Mouse (Mus musculus) embryonic fibroblast, embryonic 13.5 days (primary cell): ENCODE measurements at regions not wholly inside any gene's neighbourhood (a gene's known extent, or its start where the extent isn't known, plus 50 kb on each side); places are given as distances from the start of the nearest gene placed in this dataset.

Experiments
- H3K27ac ChIP-seq: 2 replicates; pipeline ENCODE4 v1.5.1; 2012; ENCODE audit warnings: low read length, control low read depth, inconsistent platforms; ENCODE audit not compliant: insufficient read depth
- H3K4me1 ChIP-seq: 2 replicates; pipeline ENCODE4 v1.6.1; 2011; ENCODE audit warnings: low read length; ENCODE audit not compliant: control insufficient read depth, insufficient read depth
- H3K4me3 ChIP-seq: 2 replicates; pipeline ENCODE4 v1.5.1; 2011; ENCODE audit warnings: mild to moderate bottlenecking, control low read depth, low read length; ENCODE audit not compliant: insufficient read depth
- CTCF ChIP-seq: IDR thresholded peaks from 2 replicates; pipeline ENCODE4 v1.5.1; 2011; ENCODE audit warnings: mild to moderate bottlenecking, control low read depth, low read length, moderate library complexity, borderline replicate concordance; ENCODE audit not compliant: insufficient read depth
- POLR2A ChIP-seq: IDR thresholded peaks from 2 replicates; pipeline ENCODE4 v1.6.1; 2011; ENCODE audit warnings: low read depth, mild to moderate bottlenecking, control low read depth, low read length, moderate library complexity

GRCm38 (mm10) chr17:7600555-7600954 is 215.3 kb upstream of the Unc93a2 start:
- H3K4me3 ChIP-seq, result no peak overlapping the region
- no peak overlapping the region for H3K27ac ChIP-seq
- no peaks in the 10 kb centered on the region for H3K4me1 ChIP-seq
- TF ChIP-seq POLR2A (no peak), CTCF (no peak)

- TF ChIP-seq POLR2A (no peak), CTCF (no peak)
- H3K27ac ChIP-seq, result no peak overlapping the region
- H3K4me3 ChIP-seq, result no peak overlapping the region
- no peaks in the 10 kb centered on the region for H3K4me1 ChIP-seq
Observed at GRCm38 (mm10) chr17:7597481-7597880, 212.2 kb upstream of the Unc93a2 start.

GRCm38 (mm10) chr17:7594801-7595200 is 209.5 kb upstream of the Unc93a2 start:
- Histone ChIP-seq H3K4me3 (no peak overlapping the region), H3K4me1 (no peaks in the 10 kb centered on the region), H3K27ac (no peak overlapping the region)
- TF ChIP-seq POLR2A, result no peak
- TF ChIP-seq CTCF, result no peak

- Histone ChIP-seq H3K27ac (no peak overlapping the region), H3K4me1 (no peaks in the 10 kb centered on the region), H3K4me3 (no peak overlapping the region)
- TF ChIP-seq POLR2A, result no peak
- no peak for TF ChIP-seq CTCF
Observed at GRCm38 (mm10) chr17:7592491-7592890, 207.2 kb upstream of the Unc93a2 start.

- H3K4me3 ChIP-seq, result no peak overlapping the region
- H3K27ac ChIP-seq, result no peak overlapping the region
- no peaks in the 10 kb centered on the region for H3K4me1 ChIP-seq
- no peak for TF ChIP-seq CTCF
- no peak for TF ChIP-seq POLR2A
Observed at GRCm38 (mm10) chr17:7582866-7583398, 197.7 kb upstream of the Unc93a2 start.

- Histone ChIP-seq H3K4me3 (no peak overlapping the region), H3K27ac (no peak overlapping the region), H3K4me1 (0 out of 2 replicates have a peak, but pooled peaks cover 6% of the 10 kb centered on the region)
- TF ChIP-seq POLR2A, result no peak
- no peak for TF ChIP-seq CTCF
Observed at GRCm38 (mm10) chr17:7579031-7579430, 193.8 kb upstream of the Unc93a2 start.

- Histone ChIP-seq H3K27ac (no peak overlapping the region), H3K4me3 (no peak overlapping the region), H3K4me1 (peaks cover 9% of the 10 kb centered on the region; the same call in 1 of the 2 replicates)
- no peak for TF ChIP-seq POLR2A
- no peak for TF ChIP-seq CTCF
Observed at GRCm38 (mm10) chr17:7578003-7578402, 192.7 kb upstream of the Unc93a2 start.

- Histone ChIP-seq H3K4me1 (peaks cover 9% of the 10 kb centered on the region; the same call in 1 of the 2 replicates), H3K27ac (peak overlapping the region; percentile 35; the same call in 1 of the 2 replicates), H3K4me3 (no peak overlapping the region)
- TF ChIP-seq CTCF (no peak), POLR2A (no peak)
Observed at GRCm38 (mm10) chr17:7577227-7577626, 192.0 kb upstream of the Unc93a2 start.

- H3K4me1 ChIP-seq, result peaks cover 3% of the 10 kb centered on the region; the same call in 1 of the 2 replicates
- H3K27ac ChIP-seq, result no peak overlapping the region
- no peak overlapping the region for H3K4me3 ChIP-seq
- TF ChIP-seq POLR2A (no peak), CTCF (no peak)
Observed at GRCm38 (mm10) chr17:7571481-7571880, 186.2 kb upstream of the Unc93a2 start.

- H3K4me1 ChIP-seq, result peaks cover 3% of the 10 kb centered on the region; the same call in 1 of the 2 replicates
- TF ChIP-seq CTCF, result no peak
- H3K4me3 ChIP-seq, result no peak overlapping the region
- no peak overlapping the region for H3K27ac ChIP-seq
Observed at GRCm38 (mm10) chr17:7568482-7568881, 183.2 kb upstream of the Unc93a2 start.
